Comparison of ENCODE assay signal across 22 mouse cellular contexts in genomic region chr17:73227361-73227760, GRCm38 (mm10).
A peak's percentile ranks its signal among the peaks of the same experiment; 100 is the strongest.
DNase-seq lines count a peak whose midpoint lies in the region; ATAC-seq and TF ChIP-seq lines count a peak whose summit lies in the region.
"Had no signal": no experiment of that assay in that cellular context is flagged by ENCODE, and none has a peak within 500 bp of the region (broad histone marks: within the 10 kb centered on the region; RNA-seq: fewer than 3 reads in every experiment).

No protein-coding gene starts in this region.

- TF ChIP-seq CTCF in MEL (IDR thresholded peaks at IDR 0.05 in 2 of 3, conservative IDR thresholded peaks at IDR 0.05 in 1 of 3; ENCODE audit: control insufficient read depth in 1 of 3, insufficient read depth in 1 of 3, low read depth in 2 of 3, low read length in 3 of 3, poor library complexity in 1 of 3, severe bottlenecking in 1 of 3), result no peak
- no peak for TF ChIP-seq CTCF in cerebellum, adult 2 months (IDR thresholded peaks at IDR 0.05; ENCODE audit: borderline replicate concordance, insufficient read depth, low read depth, low read length)

- TF ChIP-seq RAD21 in MEL (IDR thresholded peaks at IDR 0.05; ENCODE audit: low read depth, low read length), result no peak

- no peak overlapping the region for H3K4me2 ChIP-seq in heart, embryonic 12.5 days
- no peak overlapping the region for H3K4me2 ChIP-seq in hindbrain, embryonic 15.5 days
- no peak overlapping the region for H3K4me2 ChIP-seq in hindbrain, embryonic 12.5 days (replicated peaks)
- H3K4me2 ChIP-seq: embryonic facial prominence, embryonic 15.5 days; limb, embryonic 12.5 days had no signal

- H3K27ac ChIP-seq in heart, embryonic 12.5 days (ENCODE audit: poor library complexity, severe bottlenecking), result peak overlapping the region; percentile 97
- H3K27ac ChIP-seq in hindbrain, embryonic 15.5 days (replicated peaks), result 0 out of 2 replicates have a peak overlapping the region, but pooled peaks have one; percentile 79
- no peak overlapping the region for H3K27ac ChIP-seq in hindbrain, embryonic 12.5 days
- H3K27ac ChIP-seq in MEL (ENCODE audit: control insufficient read depth, low read depth, low read length), result peak overlapping the region; percentile 51; the same call in 1 of the 2 replicates
- no peak overlapping the region for H3K27ac ChIP-seq in cerebellum, adult 2 months (ENCODE audit: insufficient read depth, low read length)
- H3K27ac ChIP-seq: embryonic facial prominence, embryonic 15.5 days; limb, embryonic 12.5 days; liver, embryonic 14.5 days; midbrain, embryonic 10.5 days had no signal

- WGBS in heart, embryonic 12.5 days, result 52% methylated on average over 3 of the region's 3 CpGs
- WGBS in hindbrain, embryonic 15.5 days, result 94% methylated on average over 3 of the region's 3 CpGs
- 87% methylated on average over 3 of the region's 3 CpGs for WGBS in hindbrain, embryonic 12.5 days
- 92% methylated on average over 3 of the region's 3 CpGs for WGBS in cerebellum, adult 2 months

- no peaks in the 10 kb centered on the region for H3K27me3 ChIP-seq in heart, embryonic 12.5 days (replicated peaks)
- H3K27me3 ChIP-seq in hindbrain, embryonic 15.5 days, result no peaks in the 10 kb centered on the region
- no peaks in the 10 kb centered on the region for H3K27me3 ChIP-seq in hindbrain, embryonic 12.5 days
- no peaks in the 10 kb centered on the region for H3K27me3 ChIP-seq in MEL (ENCODE audit: control insufficient read depth in 1 of 2, insufficient read depth in 2 of 2, low read length in 2 of 2)
- no peaks in the 10 kb centered on the region for H3K27me3 ChIP-seq in megakaryocyte, embryonic 14.5 days (replicated peaks)
- H3K27me3 ChIP-seq in cerebellum, adult 2 months (ENCODE audit: control insufficient read depth, insufficient read depth, low read length), result no peaks in the 10 kb centered on the region
- H3K27me3 ChIP-seq: embryonic facial prominence, embryonic 15.5 days; limb, embryonic 12.5 days; Patski had no signal

- TF ChIP-seq POLR2A in MEL (IDR thresholded peaks at IDR 0.05; ENCODE audit: control insufficient read depth in 1 of 2, insufficient read depth in 1 of 2, low read depth in 1 of 2, low read length in 2 of 2, poor library complexity in 1 of 2), result no peak
- TF ChIP-seq POLR2A in cerebellum, adult 2 months (IDR thresholded peaks at IDR 0.05; ENCODE audit: borderline replicate concordance, insufficient read depth, low read length), result no peak

- DNase-seq in heart, postnatal 4 days, result no peak
- peak; percentile 45 for DNase-seq in MEL (ENCODE audit: low read depth, low spot score)
- DNase-seq in cerebellum, adult 2 months, result no peak
- no peak for DNase-seq in testis, postnatal 10 days (ENCODE audit: low spot score)
- DNase-seq: adrenal gland, postnatal 36 days; B cell, adult 2 months; cerebellum, adult 9-11 months; embryo, embryonic 11 days; kidney, adult 2 months; kidney, postnatal 36 days; layer of hippocampus, adult 9-11 months; right cerebral cortex, postnatal 25 days had no signal

- peaks cover 55% of the 10 kb centered on the region for H3K4me1 ChIP-seq in heart, embryonic 12.5 days (replicated peaks)
- H3K4me1 ChIP-seq in hindbrain, embryonic 15.5 days (replicated peaks), result peaks cover 32% of the 10 kb centered on the region
- peaks cover 21% of the 10 kb centered on the region for H3K4me1 ChIP-seq in hindbrain, embryonic 12.5 days
- peaks cover 50 to 53% of the 10 kb centered on the region in 2 experiments for H3K4me1 ChIP-seq in MEL (ENCODE audit: control insufficient read depth in 1 of 2, insufficient read depth in 2 of 2, low read length in 2 of 2)
- peaks cover 67% of the 10 kb centered on the region for H3K4me1 ChIP-seq in megakaryocyte, embryonic 14.5 days
- H3K4me1 ChIP-seq in cerebellum, adult 2 months (ENCODE audit: control insufficient read depth, insufficient read depth, low read length), result no peaks in the 10 kb centered on the region; the same call in none of the 2 replicates

- H3K9ac ChIP-seq in heart, embryonic 12.5 days, result no peak overlapping the region
- no peak overlapping the region for H3K9ac ChIP-seq in hindbrain, embryonic 15.5 days
- H3K9ac ChIP-seq in hindbrain, embryonic 12.5 days, result no peak overlapping the region
- no peak overlapping the region for H3K9ac ChIP-seq in MEL (ENCODE audit: control insufficient read depth, low read depth, low read length, poor library complexity, severe bottlenecking)
- H3K9ac ChIP-seq: embryonic facial prominence, embryonic 15.5 days; limb, embryonic 12.5 days; liver, embryonic 14.5 days had no signal

- no peak overlapping the region for H3K4me3 ChIP-seq in heart, embryonic 12.5 days
- H3K4me3 ChIP-seq in hindbrain, embryonic 15.5 days, result no peak overlapping the region
- H3K4me3 ChIP-seq in hindbrain, embryonic 12.5 days, result no peak overlapping the region
- no peak overlapping the region for H3K4me3 ChIP-seq in MEL (ENCODE audit: control insufficient read depth in 1 of 2, insufficient read depth in 1 of 2, low read depth in 2 of 2, low read length in 2 of 2)
- peak overlapping the region; percentile 17 for H3K4me3 ChIP-seq in megakaryocyte, embryonic 14.5 days (replicated peaks)
- no peak overlapping the region for H3K4me3 ChIP-seq in cerebellum, adult 2 months (replicated peaks; ENCODE audit: insufficient read depth, low read depth, low read length)
- H3K4me3 ChIP-seq: embryonic facial prominence, embryonic 15.5 days; limb, embryonic 12.5 days; midbrain, embryonic 10.5 days had no signal

- no peaks in the 10 kb centered on the region for H3K9me3 ChIP-seq in heart, embryonic 12.5 days (replicated peaks)
- H3K9me3 ChIP-seq in hindbrain, embryonic 15.5 days, result no peaks in the 10 kb centered on the region
- no peaks in the 10 kb centered on the region for H3K9me3 ChIP-seq in hindbrain, embryonic 12.5 days (replicated peaks)
- H3K9me3 ChIP-seq in MEL (replicated peaks; ENCODE audit: insufficient read depth, low read length), result no peaks in the 10 kb centered on the region
- no peaks in the 10 kb centered on the region for H3K9me3 ChIP-seq in megakaryocyte, embryonic 14.5 days
- H3K9me3 ChIP-seq: embryonic facial prominence, embryonic 15.5 days; limb, embryonic 12.5 days; midbrain, embryonic 10.5 days had no signal

- peaks cover 5% of the 10 kb centered on the region; the same call in 1 of the 2 replicates for H3K36me3 ChIP-seq in heart, embryonic 12.5 days
- no peaks in the 10 kb centered on the region for H3K36me3 ChIP-seq in hindbrain, embryonic 15.5 days
- H3K36me3 ChIP-seq in hindbrain, embryonic 12.5 days, result no peaks in the 10 kb centered on the region
- H3K36me3 ChIP-seq in MEL (ENCODE audit: control insufficient read depth in 1 of 2, insufficient read depth in 2 of 2, low read length in 2 of 2), result peaks cover 0 to 59% of the 10 kb centered on the region in 2 experiments; a peak in 3 of 4 replicates
- H3K36me3 ChIP-seq in megakaryocyte, embryonic 14.5 days (replicated peaks; ENCODE audit: low read length), result no peaks in the 10 kb centered on the region
- H3K36me3 ChIP-seq: embryonic facial prominence, embryonic 15.5 days; midbrain, embryonic 10.5 days had no signal

- peak; percentile 22 to 28; a peak in 2 of 4 replicates for TF ChIP-seq EP300 in MEL (IDR thresholded peaks at IDR 0.05; ENCODE audit: low read depth in 1 of 2, low read length in 2 of 2)

- ATAC-seq in heart, embryonic 12.5 days (ENCODE audit: insufficient number of reproducible peaks, low FRiP score), result no peak
- no peak for ATAC-seq in hindbrain, embryonic 15.5 days (ENCODE audit: low FRiP score, low read depth)
- ATAC-seq in hindbrain, embryonic 12.5 days (ENCODE audit: low FRiP score), result no peak
- ATAC-seq: hindbrain, embryonic 16.5 days; Patski had no signal

- H3K79me2 ChIP-seq in MEL (ENCODE audit: control insufficient read depth, insufficient read depth, low read length, poor library complexity), result no peaks in the 10 kb centered on the region

TF ChIP-seq in MEL, 35 proteins besides CTCF, POLR2A, EP300 and RAD21 (continues in another document):
- no peak for TF ChIP-seq MEF2A (IDR thresholded peaks at IDR 0.05; ENCODE audit: extremely low read depth, insufficient replicate concordance, low read depth, low read length, poor library complexity, severe bottlenecking)
- TF ChIP-seq SIN3A (IDR thresholded peaks at IDR 0.05; ENCODE audit: low read length), result no peak
- TF ChIP-seq NRF1 (IDR thresholded peaks at IDR 0.05; ENCODE audit: insufficient read depth, low read depth, low read length, poor library complexity, severe bottlenecking), result no peak
- peak; percentile 61; the same call in 1 of the 2 replicates for TF ChIP-seq RCOR1 (IDR thresholded peaks at IDR 0.05; ENCODE audit: low read depth, low read length)
- TF ChIP-seq JUND (IDR thresholded peaks at IDR 0.05; ENCODE audit: low read depth, low read length), result no peak
- no peak for TF ChIP-seq KAT2A (conservative IDR thresholded peaks at IDR 0.05; ENCODE audit: low read depth, low read length)
- no peak for TF ChIP-seq ZKSCAN1 (IDR thresholded peaks at IDR 0.05; ENCODE audit: low read depth, low read length)
- TF ChIP-seq UBTF (IDR thresholded peaks at IDR 0.05; ENCODE audit: borderline replicate concordance, insufficient read depth, low read depth, low read length), result no peak
- no peak for TF ChIP-seq HCFC1 (IDR thresholded peaks at IDR 0.05; ENCODE audit: low read depth, low read length)
- TF ChIP-seq POLR2AphosphoS5 (IDR thresholded peaks at IDR 0.05; ENCODE audit: borderline replicate concordance, low read depth, low read length), result no peak
- no peak for TF ChIP-seq CHD1 (IDR thresholded peaks at IDR 0.05; ENCODE audit: low read depth, low read length)
- TF ChIP-seq MYB (IDR thresholded peaks at IDR 0.05; ENCODE audit: low read depth, low read length), result no peak
- TF ChIP-seq ETS1 (IDR thresholded peaks at IDR 0.05; ENCODE audit: low read depth, low read length), result peak; percentile 40; the same call in 1 of the 2 replicates
- TF ChIP-seq TAL1 (IDR thresholded peaks at IDR 0.05; ENCODE audit: low read length), result no peak
- no peak for TF ChIP-seq POLR2AphosphoS2 (IDR thresholded peaks at IDR 0.05; ENCODE audit: low read length)
- peak; percentile 68; the same call in 1 of the 2 replicates for TF ChIP-seq MYC (IDR thresholded peaks at IDR 0.05; ENCODE audit: low read depth, low read length)
- TF ChIP-seq BHLHE40 (IDR thresholded peaks at IDR 0.05; ENCODE audit: borderline replicate concordance, low read depth, low read length), result no peak
- TF ChIP-seq MAX (IDR thresholded peaks at IDR 0.05; ENCODE audit: low read length), result peak; percentile 75
- no peak for TF ChIP-seq ZNF384 (IDR thresholded peaks at IDR 0.05; ENCODE audit: low read depth, low read length)
- TF ChIP-seq E2F4 (IDR thresholded peaks at IDR 0.05; ENCODE audit: borderline replicate concordance, low read depth, low read length), result no peak
- TF ChIP-seq MAZ (IDR thresholded peaks at IDR 0.05; ENCODE audit: low read depth, low read length), result no peak
- TF ChIP-seq SMC3 (IDR thresholded peaks at IDR 0.05; ENCODE audit: low read depth, low read length), result no peak
- TF ChIP-seq MXI1 (IDR thresholded peaks at IDR 0.05; ENCODE audit: low read depth, low read length), result peak; percentile 47; the same call in 1 of the 2 replicates
- no peak for TF ChIP-seq CHD2 (IDR thresholded peaks at IDR 0.05; ENCODE audit: low read length)

Comparison
In these comparisons a context has a peak if more than half of its experiments do, and no peak if none do; other contexts are left out.
1. H3K27ac ChIP-seq: peak in heart, embryonic 12.5 days (single experiment), hindbrain, embryonic 15.5 days (single experiment) and MEL (single experiment); none in hindbrain, embryonic 12.5 days (single experiment) and cerebellum, adult 2 months (single experiment).